Mouse (Mus musculus) limb, embryonic 14.5 days (tissue): ENCODE measurements around the gene Olfr1264. TPM values are rescaled to one million over a fixed set of nuclear protein-coding genes. Genes with fewer than 3 reads are reported as not detected.

Source experiments
- ATAC-seq: fragments of 200-750 bp; cut with Nextera tagmentation; 2 replicates; pipeline ENCODE4 v1.8.0; 2017; ENCODE audit warnings: low read depth, moderate number of reproducible peaks, moderate TSS enrichment; ENCODE audit not compliant: low FRiP score
- DNase-seq: peaks from one replicate; pipeline ENCODE4 v3.0.0-alpha.2; 2015; ENCODE audit warnings: low spot score
- H3K27ac ChIP-seq: fragments of 300-500 bp; sonication (generic); replicated peaks from 2 replicates; pipeline ENCODE4 v1.5.1; 2014; ENCODE audit warnings: low read depth, mild to moderate bottlenecking, low read length, moderate library complexity, mixed read lengths
- H3K27me3 ChIP-seq: fragments of 300-500 bp; sonication (generic); 2 replicates; pipeline ENCODE4 v1.6.1; 2014; ENCODE audit warnings: low read length, mixed read lengths; ENCODE audit not compliant: control insufficient read depth, insufficient read depth
- H3K36me3 ChIP-seq: fragments of 300-500 bp; sonication (generic); 2 replicates; pipeline ENCODE4 v1.6.1; 2014; ENCODE audit warnings: mild to moderate bottlenecking, low read length, moderate library complexity, mixed read lengths; ENCODE audit not compliant: control insufficient read depth, insufficient read depth
- H3K4me1 ChIP-seq: fragments of 300-500 bp; sonication (generic); 2 replicates; pipeline ENCODE4 v1.6.1; 2014; ENCODE audit warnings: antibody characterized with exemption, low read length, mixed read lengths; ENCODE audit not compliant: control insufficient read depth, insufficient read depth
- H3K4me2 ChIP-seq: fragments of 300-500 bp; sonication (generic); replicated peaks from 2 replicates; pipeline ENCODE4 v1.6.1; 2014; ENCODE audit warnings: low read depth, mild to moderate bottlenecking, low read length, moderate library complexity; ENCODE audit not compliant: severe bottlenecking
- H3K4me3 ChIP-seq: fragments of 300-500 bp; sonication (generic); replicated peaks from 2 replicates; pipeline ENCODE4 v1.5.1; 2014; ENCODE audit warnings: low read length
- H3K9ac ChIP-seq: fragments of 300-500 bp; sonication (generic); 2 replicates; pipeline ENCODE4 v1.6.1; 2014; ENCODE audit warnings: mild to moderate bottlenecking, low read depth, low read length, moderate library complexity; ENCODE audit not compliant: severe bottlenecking
- H3K9me3 ChIP-seq: fragments of 300-500 bp; sonication (generic); 2 replicates; pipeline ENCODE4 v1.6.1; 2016; ENCODE audit warnings: low read length; ENCODE audit not compliant: control insufficient read depth
- POLR2A ChIP-seq: fragments of 200-500 bp; IDR thresholded peaks from 2 replicates; pipeline ENCODE4 v1.8.0; 2012; ENCODE audit warnings: inconsistent platforms, mild to moderate bottlenecking, moderate library complexity, borderline replicate concordance; ENCODE audit not compliant: insufficient read depth, insufficient read length; ENCODE audit errors: extremely low read depth
- WGBS: fragments of 180-500 bp; shearing (Covaris S2); extraction: QIAGEN DNeasy Blood & Tissue Kit; methylation state at CpG from one replicate; pipeline ENCODE4 v1.1.7; 2014; 5-methylcytosine and 5-hydroxymethylcytosine counted together
- polyA plus RNA-seq, 2 experiments: library from polyadenylated mRNA; depleted of rRNA in 1 of 2; stranded (reverse) in 1 of 2; unstranded in 1 of 2; fragments of >200 nt; fragmentation: Nextera tagmentation in 1 of 2; extraction: Ambion mirVana in 1 of 2; gene quantifications; 2 replicates each; pipeline versions ENCODE4 v1.2.1 to v1.2.3; 2012 to 2014

Gene Olfr1264
- polyA plus RNA-seq (2012; rRNA removed) (not detected in 2 replicates), polyA plus RNA-seq (2014; fragmentation: Nextera tagmentation; extraction: Ambion mirVana) (not detected in 2 replicates)

DNA sequence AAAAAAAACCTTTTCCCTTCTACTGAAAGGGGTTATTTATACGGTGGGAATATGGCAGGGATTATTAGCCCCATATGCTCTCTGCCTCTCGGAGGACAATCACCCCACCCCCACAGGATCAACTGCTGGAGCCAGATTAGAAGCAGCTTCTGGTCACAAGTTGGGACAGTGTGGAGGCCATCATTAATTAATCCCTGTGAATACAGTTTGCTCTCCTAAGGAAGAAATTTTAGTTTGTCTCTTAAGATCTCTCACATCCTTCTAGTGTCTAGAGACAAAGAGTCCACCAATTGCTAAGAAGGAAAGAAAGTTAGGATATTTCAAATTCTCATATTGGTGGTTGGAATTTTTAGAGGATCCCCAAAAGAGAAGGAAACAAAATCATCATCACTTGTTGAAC is at the start of gene Olfr1264:
Gene Olfr1264 (minus strand): TSS at position 101 of the 400 bp plus-strand sequence.
- no peak for DNase-seq
- Histone ChIP-seq H3K27ac (no peak within 1 kb of the TSS), H3K4me2 (no peak within 1 kb of the TSS), H3K9me3 (no peaks in the 10 kb centered on the region), H3K27me3 (no peaks in the 10 kb centered on the region), H3K9ac (no peak within 1 kb of the TSS), H3K36me3 (no peaks in the 10 kb centered on the region), H3K4me3 (no peak within 1 kb of the TSS), H3K4me1 (no peaks in the 10 kb centered on the region)
- 37% methylated on average over 2 of the region's 2 CpGs for WGBS
- no peak for TF ChIP-seq POLR2A
- no peak for ATAC-seq

- no peak overlapping the region for H3K27ac ChIP-seq
- H3K9ac ChIP-seq, result no peak overlapping the region
- no peaks in the 10 kb centered on the region for H3K9me3 ChIP-seq
- WGBS, result 82% methylated on average over 2 of the region's 2 CpGs
- no peak for ATAC-seq
- no peak for TF ChIP-seq POLR2A
- no peak for DNase-seq
- H3K27me3 ChIP-seq, result no peaks in the 10 kb centered on the region
- H3K4me1 ChIP-seq, result no peaks in the 10 kb centered on the region
- no peak overlapping the region for H3K4me2 ChIP-seq
- no peaks in the 10 kb centered on the region for H3K36me3 ChIP-seq
- H3K4me3 ChIP-seq, result no peak overlapping the region
These were observed 44.7 kb upstream of the Olfr1264 start for GRCm38 (mm10) chr2:90070065-90070464.

GRCm38 (mm10) chr2:90063494-90063893 is 38.1 kb upstream of the Olfr1264 start, which contains the start of gene Olfr140:
Gene Olfr140, minus strand, starts transcription at chr2:90063594.
- no peak for TF ChIP-seq POLR2A
- no peak within 1 kb of the TSS for H3K9ac ChIP-seq
- H3K27ac ChIP-seq, result no peak within 1 kb of the TSS
- no peaks in the 10 kb centered on the region for H3K9me3 ChIP-seq
- H3K4me2 ChIP-seq, result no peak within 1 kb of the TSS
- no peaks in the 10 kb centered on the region for H3K36me3 ChIP-seq
- ATAC-seq (no peak), DNase-seq (no peak)
- H3K4me3 ChIP-seq, result no peak within 1 kb of the TSS
- no peaks in the 10 kb centered on the region for H3K4me1 ChIP-seq
- H3K27me3 ChIP-seq, result no peaks in the 10 kb centered on the region

GRCm38 (mm10) chr2:90035037-90035436 is 9.7 kb upstream of the Olfr1264 start, which contains the start of gene Olfr1265:
Gene Olfr1265, plus strand, starts transcription at chr2:90035337.
- H3K9ac ChIP-seq, result no peak within 1 kb of the TSS
- DNase-seq (no peak), ATAC-seq (no peak)
- no peaks in the 10 kb centered on the region for H3K4me1 ChIP-seq
- TF ChIP-seq POLR2A, result no peak
- H3K4me2 ChIP-seq, result no peak within 1 kb of the TSS
- H3K36me3 ChIP-seq, result no peaks in the 10 kb centered on the region
- no peak within 1 kb of the TSS for H3K4me3 ChIP-seq
- H3K9me3 ChIP-seq, result no peaks in the 10 kb centered on the region
- no peaks in the 10 kb centered on the region for H3K27me3 ChIP-seq
- H3K27ac ChIP-seq, result no peak within 1 kb of the TSS

- no peaks in the 10 kb centered on the region for H3K4me1 ChIP-seq
- WGBS, result 84% methylated on average over 2 of the region's 2 CpGs
- H3K4me2 ChIP-seq, result no peak within 1 kb of the TSS
- no peak within 1 kb of the TSS for H3K4me3 ChIP-seq
- ATAC-seq (no peak), DNase-seq (no peak)
- no peaks in the 10 kb centered on the region for H3K27me3 ChIP-seq
- no peaks in the 10 kb centered on the region for H3K36me3 ChIP-seq
- H3K27ac ChIP-seq, result no peak within 1 kb of the TSS
- no peaks in the 10 kb centered on the region for H3K9me3 ChIP-seq
- H3K9ac ChIP-seq, result no peak within 1 kb of the TSS
- TF ChIP-seq POLR2A, result no peak
These were observed 13.5 kb downstream of the Olfr1264 start, which contains the start of gene Olfr1263 for GRCm38 (mm10) chr2:90011831-90012230. Gene Olfr1263, plus strand, starts transcription at chr2:90012131.

- TF ChIP-seq POLR2A, result no peak
- no peaks in the 10 kb centered on the region for H3K9me3 ChIP-seq
- ATAC-seq (no peak), DNase-seq (no peak)
- no peak within 1 kb of the TSS for H3K9ac ChIP-seq
- no peak within 1 kb of the TSS for H3K4me3 ChIP-seq
- H3K27me3 ChIP-seq, result no peaks in the 10 kb centered on the region
- H3K4me2 ChIP-seq, result no peak within 1 kb of the TSS
- no peaks in the 10 kb centered on the region for H3K4me1 ChIP-seq
- H3K36me3 ChIP-seq, result no peaks in the 10 kb centered on the region
- no peak within 1 kb of the TSS for H3K27ac ChIP-seq
These were observed 25.5 kb downstream of the Olfr1264 start, which contains the start of gene Olfr1262 for GRCm38 (mm10) chr2:89999845-90000244. Gene Olfr1262, plus strand, starts transcription at chr2:90000145.
